8 mouse cellular contexts compared by ENCODE assay signal in the genomic region with DNA sequence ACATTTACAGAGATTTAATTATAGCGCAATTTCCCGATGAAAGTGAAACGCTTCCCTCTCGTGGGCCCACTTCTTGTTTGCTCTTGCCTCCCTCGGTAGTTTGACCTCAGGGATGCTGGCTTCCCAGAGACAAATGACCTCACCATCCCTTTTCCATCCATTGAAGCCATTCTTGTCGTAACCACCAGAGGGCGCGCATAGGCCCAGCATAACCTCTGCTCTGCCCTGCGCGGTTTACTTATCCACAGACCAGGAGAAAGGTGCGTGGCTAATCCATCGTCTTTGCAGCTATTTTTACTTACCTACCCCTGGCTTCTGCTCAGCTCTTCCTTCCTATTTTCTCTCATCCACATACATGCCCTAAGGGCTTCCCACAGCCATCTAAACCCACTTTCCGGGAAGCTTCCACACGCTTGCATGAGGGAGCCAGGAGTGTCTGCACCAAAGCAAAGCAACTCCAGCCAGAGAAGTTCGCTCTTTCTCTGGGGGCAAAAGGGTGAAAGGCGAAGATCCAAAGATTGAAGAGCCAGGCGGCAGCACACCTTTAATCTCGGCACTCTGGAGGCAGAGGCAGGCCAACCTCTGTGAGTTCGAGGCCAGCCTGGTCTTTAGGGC. TPM values are rescaled to one million over a fixed set of nuclear protein-coding genes. Genes with fewer than 3 reads are reported as not detected.
DNase-seq lines count a peak whose midpoint lies in the region; ATAC-seq and TF ChIP-seq lines count a peak whose summit lies in the region.

No protein-coding gene starts in this region.

- no peaks in the 10 kb centered on the region for H3K9me3 ChIP-seq in ES-E14 (ENCODE audit: control insufficient read depth, insufficient read depth, low read depth, low read length)
- no peaks in the 10 kb centered on the region for H3K9me3 ChIP-seq in forebrain, embryonic 14.5 days (replicated peaks; ENCODE audit: control insufficient read depth, low read length)
- no peaks in the 10 kb centered on the region for H3K9me3 ChIP-seq in lung, embryonic 15.5 days

- in situ Hi-C loops in ES-E14 (cut with MboI; ENCODE audit: low sequenced_read_pairs in 2 of 2, unreplicated experiment in 2 of 2): no loop called here

- H3K9ac ChIP-seq in ES-E14 (ENCODE audit: insufficient read depth, low read depth, low read length, poor library complexity, severe bottlenecking): peak overlapping the region; percentile 64; the same call in 1 of the 2 replicates
- no peak overlapping the region for H3K9ac ChIP-seq in forebrain, embryonic 14.5 days (ENCODE audit: low read length)
- no peak overlapping the region for H3K9ac ChIP-seq in lung, embryonic 15.5 days

- no peaks in the 10 kb centered on the region for H3K36me3 ChIP-seq in ES-E14 (ENCODE audit: control insufficient read depth, insufficient read depth, low read length, poor library complexity, severe bottlenecking)
- no peaks in the 10 kb centered on the region for H3K36me3 ChIP-seq in forebrain, embryonic 14.5 days (ENCODE audit: control insufficient read depth, insufficient read depth, low read length)
- H3K36me3 ChIP-seq in lung, embryonic 15.5 days: no peaks in the 10 kb centered on the region

- no peaks in the 10 kb centered on the region for H3K27me3 ChIP-seq in forebrain, embryonic 14.5 days (replicated peaks; ENCODE audit: control insufficient read depth, insufficient read depth, low read length)
- H3K27me3 ChIP-seq in lung, embryonic 15.5 days: no peaks in the 10 kb centered on the region

- 23% methylated on average over 19 of the region's 19 CpGs for WGBS in forebrain, embryonic 14.5 days
- WGBS in lung, embryonic 15.5 days: 20% methylated on average over 19 of the region's 19 CpGs

- H3K4me3 ChIP-seq in ES-E14 (ENCODE audit: insufficient read depth in 1 of 2, low read depth in 1 of 2, low read length in 2 of 2, poor library complexity in 1 of 2, severe bottlenecking in 1 of 2): peak overlapping the region; percentile 48 to 54
- no peak overlapping the region for H3K4me3 ChIP-seq in forebrain, embryonic 14.5 days (ENCODE audit: low read depth, low read length)
- H3K4me3 ChIP-seq in lung, embryonic 15.5 days: no peak overlapping the region

- peak; percentile 88; the same call in 1 of the 2 replicates for ATAC-seq in cerebellum, adult (ENCODE audit: insufficient number of reproducible peaks, low FRiP score, low TSS enrichment)
- ATAC-seq in forebrain, embryonic 14.5 days: peak; percentile 80
- peak; percentile 75; the same call in 1 of the 2 replicates for ATAC-seq in lung, embryonic 15.5 days (ENCODE audit: borderline replicate concordance, extremely low read depth, low FRiP score, low TSS enrichment)

- peak; percentile 89 for DNase-seq in ES-E14 (ENCODE audit: low read depth, low spot score)
- DNase-seq in forebrain, embryonic 14.5 days (ENCODE audit: low spot score): peak; percentile 79
- DNase-seq in heart, postnatal 25 days (ENCODE audit: low spot score): peak; percentile 53
- peak; percentile 36 to 82 for DNase-seq in layer of hippocampus, adult 18-20 months (ENCODE audit: low spot score in 2 of 2)
- peak; percentile 73 for DNase-seq in ovary, postnatal 14 days (ENCODE audit: low spot score)
- DNase-seq in thymus, postnatal 10 days (ENCODE audit: low spot score in 2 of 2): peak; percentile 33 to 69

- intact Hi-C loops in heart, postnatal 25 days (cut with DNase I): loop anchor here (5.0 kb wide), 1 partner anchor 133 kb away; no protein-coding TSS in a partner anchor

- H3K27ac ChIP-seq in ES-E14 (ENCODE audit: insufficient read depth, low read depth, low read length, poor library complexity, severe bottlenecking): no peak overlapping the region
- H3K27ac ChIP-seq in forebrain, embryonic 14.5 days (ENCODE audit: low read depth, low read length): no peak overlapping the region
- no peak overlapping the region for H3K27ac ChIP-seq in lung, embryonic 15.5 days

- H3K4me2 ChIP-seq in forebrain, embryonic 14.5 days (ENCODE audit: low read length): no peak overlapping the region
- no peak overlapping the region for H3K4me2 ChIP-seq in lung, embryonic 15.5 days

- peaks cover 0 to 5% of the 10 kb centered on the region in 2 experiments; a peak in 2 of 4 replicates for H3K4me1 ChIP-seq in ES-E14 (ENCODE audit: control insufficient read depth in 2 of 2, insufficient read depth in 2 of 2, low read length in 2 of 2, poor library complexity in 1 of 2)
- no peaks in the 10 kb centered on the region for H3K4me1 ChIP-seq in forebrain, embryonic 14.5 days (ENCODE audit: control insufficient read depth, insufficient read depth, low read length)
- no peaks in the 10 kb centered on the region; the same call in 1 of the 2 replicates for H3K4me1 ChIP-seq in lung, embryonic 15.5 days

TF ChIP-seq in ES-E14, 5 proteins besides CTCF, POLR2A, EP300 and RAD21:
- TF ChIP-seq MAFK (IDR thresholded peaks at IDR 0.05; ENCODE audit: insufficient read depth, low read depth, low read length) (no peak), ZNF384 (IDR thresholded peaks at IDR 0.05; ENCODE audit: low read depth, low read length) (no peak), ZC3H11A (IDR thresholded peaks at IDR 0.05; ENCODE audit: borderline replicate concordance, low read depth, low read length) (peak; percentile 65)

RNA-seq across cellular contexts. Expression of a gene that starts 6.3 kb away (rescaled TPM):
- 0.18 and 0.48 TPM in 2 replicates for total RNA-seq in ES-E14 (2012; rRNA removed)
- not detected in 2 replicates for polyA plus RNA-seq in forebrain, embryonic 14.5 days (2014; fragmentation: Nextera tagmentation; extraction: Ambion mirVana)
- not detected for total RNA-seq in heart, postnatal 25 days (2021)
- total RNA-seq in layer of hippocampus, adult 18-20 months (2021): not detected
- not detected in 2 replicates for polyA plus RNA-seq in lung, embryonic 15.5 days (2015; fragmentation: Nextera tagmentation; extraction: Ambion mirVana)

RNA-seq across cellular contexts. Expression of a gene that starts 13.5 kb away (rescaled TPM):
- 20.5 and 30.0 TPM in 2 replicates for total RNA-seq in ES-E14 (2012; rRNA removed)
- polyA plus RNA-seq in forebrain, embryonic 14.5 days (2014; fragmentation: Nextera tagmentation; extraction: Ambion mirVana): 66.4 TPM in 2 replicates
- 10 to 100 TPM; 15.5 to 17.7 TPM for total RNA-seq in heart, postnatal 25 days (2021)
- total RNA-seq in layer of hippocampus, adult 18-20 months (2021): 10 to 100 TPM; 29.9 to 30.2 TPM
- 53.1 and 58.1 TPM in 2 replicates for polyA plus RNA-seq in lung, embryonic 15.5 days (2015; fragmentation: Nextera tagmentation; extraction: Ambion mirVana)

RNA-seq across cellular contexts. Expression of a gene that starts 45.7 kb away (rescaled TPM):
- 20.2 and 27.1 TPM in 2 replicates for total RNA-seq in ES-E14 (2012; rRNA removed)
- polyA plus RNA-seq in forebrain, embryonic 14.5 days (2014; fragmentation: Nextera tagmentation; extraction: Ambion mirVana): 7.5 and 8.5 TPM in 2 replicates
- 10 to 100 TPM; 15.0 to 16.7 TPM for total RNA-seq in heart, postnatal 25 days (2021)
- total RNA-seq in layer of hippocampus, adult 18-20 months (2021): 10 to 100 TPM; 61.5 to 65.7 TPM
- 3.5 and 4.0 TPM in 2 replicates for polyA plus RNA-seq in lung, embryonic 15.5 days (2015; fragmentation: Nextera tagmentation; extraction: Ambion mirVana)

Comparison
In these comparisons a context has a peak if more than half of its experiments do, and no peak if none do; other contexts are left out.
1. H3K4me3 ChIP-seq: peak in ES-E14 (2 of 2); none in forebrain, embryonic 14.5 days (single experiment) and lung, embryonic 15.5 days (single experiment).
2. Peak in every context shown above with its lines, with median percentiles within 50 percentile points of each other: DNase-seq and ATAC-seq.